In genomic region chr10:66968541-66968940, GRCm38 (mm10) we compare ENCODE assay signal across 13 mouse cellular contexts.
DNase-seq lines count a peak whose midpoint lies in the region; ATAC-seq and TF ChIP-seq lines count a peak whose summit lies in the region.
"Had no signal": no experiment of that assay in that cellular context is flagged by ENCODE, and none has a peak within 500 bp of the region (broad histone marks: within the 10 kb centered on the region; RNA-seq: fewer than 3 reads in every experiment).

No protein-coding gene starts in this region.

- H3K27me3 ChIP-seq in lung, embryonic 14.5 days (ENCODE audit: insufficient read depth, low read length): no peaks in the 10 kb centered on the region
- no peaks in the 10 kb centered on the region for H3K27me3 ChIP-seq in intestine, embryonic 15.5 days (replicated peaks)
- H3K27me3 ChIP-seq in heart, embryonic 11.5 days (ENCODE audit: control insufficient read depth, insufficient read depth, low read length): no peaks in the 10 kb centered on the region

- H3K27ac ChIP-seq in lung, embryonic 14.5 days (ENCODE audit: low read depth): no peak overlapping the region
- H3K27ac ChIP-seq in intestine, embryonic 15.5 days: no peak overlapping the region
- no peak overlapping the region for H3K27ac ChIP-seq in heart, embryonic 11.5 days (ENCODE audit: low read depth, low read length)

- 64% methylated on average over 4 of the region's 4 CpGs for WGBS in lung, embryonic 14.5 days
- WGBS in lung, adult 2 months: 74% methylated on average over 4 of the region's 4 CpGs
- WGBS in intestine, embryonic 15.5 days: 61% methylated on average over 4 of the region's 4 CpGs
- 66% methylated on average over 4 of the region's 4 CpGs for WGBS in large intestine, adult 2 months
- WGBS in heart, embryonic 11.5 days (ENCODE audit: insufficient replicate concordance): 59% methylated on average over 4 of the region's 4 CpGs

- H3K9me3 ChIP-seq in lung, embryonic 14.5 days (ENCODE audit: low read depth, low read length): no peaks in the 10 kb centered on the region
- no peaks in the 10 kb centered on the region for H3K9me3 ChIP-seq in intestine, embryonic 15.5 days
- no peaks in the 10 kb centered on the region for H3K9me3 ChIP-seq in heart, embryonic 11.5 days (replicated peaks; ENCODE audit: control insufficient read depth, low read length)

- TF ChIP-seq CTCF in lung, embryonic 14.5 days (IDR thresholded peaks at IDR 0.05; ENCODE audit: low read depth): no peak
- TF ChIP-seq CTCF in lung, adult 2 months (IDR thresholded peaks at IDR 0.05; ENCODE audit: insufficient read depth, low read length): no peak

- TF ChIP-seq POLR2A in lung, adult 2 months (IDR thresholded peaks at IDR 0.05; ENCODE audit: borderline replicate concordance, extremely low read depth, low read depth, low read length): no peak

- no peaks in the 10 kb centered on the region for H3K4me1 ChIP-seq in lung, embryonic 14.5 days (ENCODE audit: insufficient read depth)
- H3K4me1 ChIP-seq in lung, adult 2 months (ENCODE audit: control insufficient read depth, insufficient read depth, low read length): no peaks in the 10 kb centered on the region
- H3K4me1 ChIP-seq in intestine, embryonic 15.5 days (replicated peaks): peaks cover 8% of the 10 kb centered on the region
- no peaks in the 10 kb centered on the region for H3K4me1 ChIP-seq in heart, embryonic 11.5 days (ENCODE audit: control insufficient read depth, insufficient read depth, low read length)

- no peak for ATAC-seq in lung, embryonic 14.5 days (ENCODE audit: insufficient read depth)
- peak; percentile 59; the same call in 1 of the 2 replicates for ATAC-seq in intestine, embryonic 15.5 days
- no peak for ATAC-seq in heart, embryonic 11.5 days (replicated peaks; ENCODE audit: insufficient number of reproducible peaks, low FRiP score, low TSS enrichment)

- H3K4me3 ChIP-seq in lung, embryonic 14.5 days (ENCODE audit: low read depth, low read length): no peak overlapping the region
- H3K4me3 ChIP-seq in lung, adult 2 months (replicated peaks; ENCODE audit: extremely low read depth, low read depth, low read length): no peak overlapping the region
- no peak overlapping the region for H3K4me3 ChIP-seq in intestine, embryonic 15.5 days (replicated peaks)
- no peak overlapping the region for H3K4me3 ChIP-seq in heart, embryonic 11.5 days (ENCODE audit: low read depth, low read length)

- intact Hi-C loops in heart, postnatal 14 days (cut with DNase I): no loop called here

- H3K4me2 ChIP-seq in lung, embryonic 14.5 days: no peak overlapping the region
- H3K4me2 ChIP-seq in intestine, embryonic 15.5 days (replicated peaks): no peak overlapping the region
- no peak overlapping the region for H3K4me2 ChIP-seq in heart, embryonic 11.5 days

- no peak overlapping the region for H3K9ac ChIP-seq in lung, embryonic 14.5 days
- H3K9ac ChIP-seq in intestine, embryonic 15.5 days: no peak overlapping the region
- no peak overlapping the region for H3K9ac ChIP-seq in heart, embryonic 11.5 days (ENCODE audit: low read depth, low read length)

- DNase-seq in lung, embryonic 14.5 days: peak; percentile 43
- no peak for DNase-seq in lung, adult 2 months
- DNase-seq in WW6 (ENCODE audit: low read depth, low spot score): peak; percentile 84
- peak; percentile 38 for DNase-seq in large intestine, adult 2 months (ENCODE audit: low read depth, low spot score)
- DNase-seq in ovary, postnatal 14 days (ENCODE audit: low spot score): no peak
- no peak for DNase-seq in heart, postnatal 14 days
- DNase-seq: adrenal gland, adult 2 months; cerebellum, adult 9-11 months; left cerebral cortex, postnatal 4 days; right cerebral cortex, postnatal 4 days; thymus, postnatal 36 days had no signal

- no peaks in the 10 kb centered on the region for H3K36me3 ChIP-seq in lung, embryonic 14.5 days (ENCODE audit: insufficient read depth)
- H3K36me3 ChIP-seq in intestine, embryonic 15.5 days: no peaks in the 10 kb centered on the region
- no peaks in the 10 kb centered on the region for H3K36me3 ChIP-seq in heart, embryonic 11.5 days (ENCODE audit: control insufficient read depth, insufficient read depth, low read length)

Comparison
In these comparisons a context has a peak if more than half of its experiments do, and no peak if none do; other contexts are left out.
1. DNase-seq: peak in lung, embryonic 14.5 days (single experiment), WW6 (single experiment) and large intestine, adult 2 months (single experiment); none in lung, adult 2 months (single experiment), ovary, postnatal 14 days (single experiment) and heart, postnatal 14 days (0 of 2).